8 mouse cellular contexts compared by ENCODE assay signal in genomic region chr16:91932082-91932690, GRCm38 (mm10).
DNase-seq lines count a peak whose midpoint lies in the region; ATAC-seq lines count a peak whose summit lies in the region.

No protein-coding gene starts in this region.

- 41% methylated on average over 8 of the region's 8 CpGs for WGBS in liver, embryonic 12.5 days (ENCODE audit: insufficient replicate concordance)

- intact Hi-C loops in left cerebral cortex, postnatal 25 days (cut with DNase I): loop anchor here (10.0 kb wide), 2 partner anchors 243 to 533 kb away; no protein-coding TSS in a partner anchor

- peak overlapping the region; percentile 84 for H3K27ac ChIP-seq in liver, embryonic 12.5 days

- peak overlapping the region; percentile 92 for H3K4me3 ChIP-seq in liver, embryonic 12.5 days

- peak overlapping the region; percentile 72 for H3K4me2 ChIP-seq in liver, embryonic 12.5 days

- no peaks in the 10 kb centered on the region for H3K27me3 ChIP-seq in liver, embryonic 12.5 days (replicated peaks)

- DNase-seq in cerebellum, adult 9-10 months: peak; percentile 58
- DNase-seq in cerebellum, adult 8-10 months: no peak
- DNase-seq in retina, embryonic 14.5 days (ENCODE audit: low spot score): peak; percentile 25
- DNase-seq in retina, postnatal 1 day: no peak
- no peak for DNase-seq in left cerebral cortex, postnatal 25 days (ENCODE audit: low spot score in 2 of 2)

- H3K9me3 ChIP-seq in liver, embryonic 12.5 days (replicated peaks): no peaks in the 10 kb centered on the region

- ATAC-seq in liver, embryonic 12.5 days: no peak
- ATAC-seq in inflammation-experienced regulatory T-cells, adult 6 months: no peak
- no peak for ATAC-seq in activated CD4-positive, CD25-positive, alpha-beta regulatory T cell, adult 4 months

- peaks cover 40% of the 10 kb centered on the region for H3K4me1 ChIP-seq in liver, embryonic 12.5 days

- H3K36me3 ChIP-seq in liver, embryonic 12.5 days: peaks cover 30% of the 10 kb centered on the region

- H3K9ac ChIP-seq in liver, embryonic 12.5 days: peak overlapping the region; percentile 95; the same call in 1 of the 2 replicates

Comparison
In these comparisons a context has a peak if more than half of its experiments do, and no peak if none do; other contexts are left out.
1. DNase-seq: peak in cerebellum, adult 9-10 months (single experiment) and retina, embryonic 14.5 days (single experiment); none in cerebellum, adult 8-10 months (single experiment), retina, postnatal 1 day (single experiment) and left cerebral cortex, postnatal 25 days (0 of 2).